Mouse (Mus musculus) midbrain, embryonic 11.5 days (tissue): ENCODE data around the gene Metap2. TPM values are rescaled to one million over a fixed set of nuclear protein-coding genes. Genes with fewer than 3 reads are reported as not detected.
"Not testable (repeated sequence)": the region's sequence is repeated elsewhere in the genome, so short reads cannot be mapped to it uniquely, and the experiment has no call there.

Experiments
- ATAC-seq: fragments of 200-750 bp; cut with Nextera tagmentation; 2 replicates; pipeline ENCODE4 v1.8.0; 2017; ENCODE audit warnings: moderate TSS enrichment, moderate library complexity; ENCODE audit not compliant: low FRiP score
- DNase-seq: peaks from one replicate; pipeline ENCODE4 v3.0.0; 2015; ENCODE audit warnings: low spot score; ENCODE audit errors: missing footprints
- H3K27ac ChIP-seq: fragments of 300-500 bp; sonication (generic); 2 replicates; pipeline ENCODE4 v1.5.1; 2014; ENCODE audit warnings: low read depth, low read length
- H3K27me3 ChIP-seq: fragments of 300-500 bp; sonication (generic); 2 replicates; pipeline ENCODE4 v1.6.1; 2014; ENCODE audit warnings: mild to moderate bottlenecking, low read length, moderate library complexity, mixed read lengths; ENCODE audit not compliant: control insufficient read depth, insufficient read depth
- H3K36me3 ChIP-seq: fragments of 300-500 bp; sonication (generic); 2 replicates; pipeline ENCODE4 v1.6.1; 2014; ENCODE audit warnings: mild to moderate bottlenecking, low read length, moderate library complexity, mixed read lengths; ENCODE audit not compliant: control insufficient read depth, insufficient read depth
- H3K4me1 ChIP-seq: fragments of 300-500 bp; sonication (generic); 2 replicates; pipeline ENCODE4 v1.6.1; 2014; ENCODE audit warnings: low read length; ENCODE audit not compliant: control insufficient read depth, insufficient read depth
- H3K4me2 ChIP-seq: fragments of 300-500 bp; sonication (generic); 2 replicates; pipeline ENCODE4 v1.6.1; 2014; ENCODE audit warnings: mild to moderate bottlenecking, moderate library complexity
- H3K4me3 ChIP-seq: fragments of 300-500 bp; sonication (generic); 2 replicates; pipeline ENCODE4 v1.5.1; 2014; ENCODE audit warnings: low read depth, low read length
- H3K9ac ChIP-seq: fragments of 300-500 bp; sonication (generic); 2 replicates; pipeline ENCODE4 v1.6.1; 2014; ENCODE audit warnings: low read length
- H3K9me3 ChIP-seq: fragments of 300-500 bp; sonication (generic); 2 replicates; pipeline ENCODE4 v1.6.1; 2016; ENCODE audit warnings: low read length; ENCODE audit not compliant: control insufficient read depth
- WGBS: fragments of 180-500 bp; shearing (Covaris S2); extraction: QIAGEN DNeasy Blood & Tissue Kit; methylation state at CpG from one replicate; pipeline ENCODE4 v1.1.7; 2014; 5-methylcytosine and 5-hydroxymethylcytosine counted together
- polyA plus RNA-seq: library from polyadenylated mRNA; unstranded; fragments of >200 nt; fragmentation: Nextera tagmentation; extraction: Ambion mirVana; gene quantifications from 2 replicates; pipeline ENCODE4 v1.2.1, GENCODE M21; 2014

Gene Metap2
- polyA plus RNA-seq, 1 experiment from 2014 or later = 243 TPM

DNA sequence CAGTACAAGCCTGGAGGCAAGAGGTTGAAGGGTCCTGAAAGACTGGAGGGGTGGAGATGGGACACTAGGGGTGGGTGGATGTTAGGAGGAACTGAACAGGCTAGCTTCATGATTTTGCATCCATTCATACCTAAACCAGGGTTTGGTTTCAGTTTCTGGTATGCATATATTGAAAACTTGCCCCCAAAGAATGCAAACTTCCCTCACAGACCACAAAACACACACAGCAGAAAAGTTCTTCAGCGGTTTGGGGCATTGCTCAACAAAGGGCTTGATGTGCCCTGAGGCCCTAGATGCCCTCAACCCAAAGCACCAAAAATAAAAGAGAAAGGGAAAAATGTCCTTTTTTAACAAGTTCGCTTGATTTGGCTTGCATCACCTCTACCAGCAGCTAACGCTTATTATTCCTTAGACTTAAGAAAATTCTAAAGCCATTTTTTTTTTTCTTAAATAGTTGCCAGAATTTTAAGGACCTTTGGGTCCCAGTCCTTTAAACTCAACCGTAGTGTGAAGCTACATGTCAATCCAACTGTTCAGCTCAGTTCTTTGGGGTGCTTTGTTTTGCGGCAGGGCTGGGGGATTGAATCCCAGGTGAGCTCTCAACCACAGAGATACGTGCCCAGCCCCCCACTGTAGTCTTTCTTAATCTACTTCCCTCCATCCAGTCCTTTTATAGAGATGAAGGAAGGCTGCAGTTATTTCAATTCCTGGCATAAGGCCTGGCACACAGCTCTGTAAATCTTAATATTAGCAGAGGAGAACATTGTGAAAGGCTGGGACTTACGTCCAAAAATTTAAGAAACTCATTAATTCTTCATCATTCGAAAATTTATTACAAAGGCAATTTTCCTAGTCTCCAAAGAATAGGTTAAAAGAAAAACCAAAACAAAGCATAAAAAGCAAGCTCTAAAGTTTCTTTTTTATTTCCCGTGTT lies 66.7 kb downstream of the Metap2 start:
- ATAC-seq = no peak
- no peak overlapping the region for H3K9ac ChIP-seq

GRCm38 (mm10) chr10:93818661-93819060 lies 78.2 kb downstream of the Metap2 start:
- WGBS = 44% methylated on average over 7 of the region's 7 CpGs
- ATAC-seq (no peak), DNase-seq (peak; percentile 97)
- H3K4me1 ChIP-seq = peaks cover 2% of the 10 kb centered on the region; the same call in 1 of the 2 replicates
- no peaks in the 10 kb centered on the region for H3K9me3 ChIP-seq
- H3K36me3 ChIP-seq = no peaks in the 10 kb centered on the region
- no peaks in the 10 kb centered on the region for H3K27me3 ChIP-seq
- no peak overlapping the region for H3K4me2 ChIP-seq
- no peak overlapping the region for H3K4me3 ChIP-seq
- H3K27ac ChIP-seq = no peak overlapping the region
- H3K9ac ChIP-seq = no peak overlapping the region

More for the DNA sequence above, 66.7 kb downstream of the Metap2 start:
- Histone ChIP-seq H3K27ac (no peak overlapping the region), H3K4me1 (peaks cover 12% of the 10 kb centered on the region), H3K27me3 (peaks cover 6% of the 10 kb centered on the region), H3K9me3 (no peaks in the 10 kb centered on the region), H3K36me3 (no peaks in the 10 kb centered on the region), H3K4me2 (no peak overlapping the region), H3K4me3 (no peak overlapping the region)
- DNase-seq = no peak
- WGBS = 34% methylated on average over 9 of the region's 9 CpGs

- DNase-seq (peak; percentile 90), ATAC-seq (no peak)
- H3K4me1 ChIP-seq = no peaks in the 10 kb centered on the region
- H3K36me3 ChIP-seq = no peaks in the 10 kb centered on the region
- no peaks in the 10 kb centered on the region for H3K9me3 ChIP-seq
- no peak overlapping the region for H3K9ac ChIP-seq
- H3K27me3 ChIP-seq = no peaks in the 10 kb centered on the region
- no peak overlapping the region for H3K27ac ChIP-seq
- 57% methylated on average over 10 of the region's 10 CpGs for WGBS
- no peak overlapping the region for H3K4me2 ChIP-seq
- H3K4me3 ChIP-seq = no peak overlapping the region
Observed at GRCm38 (mm10) chr10:93813755-93814154, 83.1 kb downstream of the Metap2 start.

- 27% methylated on average over 10 of the region's 10 CpGs for WGBS
- Histone ChIP-seq H3K4me3 (no peak overlapping the region), H3K27ac (no peak overlapping the region), H3K4me2 (no peak overlapping the region), H3K9ac (no peak overlapping the region), H3K27me3 (no peaks in the 10 kb centered on the region), H3K4me1 (no peaks in the 10 kb centered on the region), H3K36me3 (no peaks in the 10 kb centered on the region), H3K9me3 (no peaks in the 10 kb centered on the region)
- no peak for ATAC-seq
- DNase-seq = peak; percentile 97
Observed at GRCm38 (mm10) chr10:93812774-93813415, 84.0 kb downstream of the Metap2 start.

DNA sequence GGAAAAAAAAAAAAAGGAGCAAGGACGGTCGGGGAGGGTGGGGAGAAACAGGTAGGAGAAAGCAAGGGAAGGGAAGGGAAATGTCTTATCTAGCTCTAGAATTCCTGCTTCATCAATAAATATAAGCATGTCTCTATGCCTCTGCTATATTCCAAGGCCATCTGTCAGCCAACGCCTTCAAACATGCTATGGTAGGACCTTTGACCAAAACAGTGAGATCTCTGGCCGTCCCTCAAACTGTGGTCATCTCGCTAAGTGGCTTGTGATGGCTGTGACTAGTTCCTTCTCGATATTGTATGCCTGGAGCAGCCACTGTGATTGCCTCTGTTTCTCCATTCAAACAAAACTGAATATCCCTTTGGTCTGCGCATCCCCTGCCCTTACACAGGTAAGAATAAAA lies 84.8 kb downstream of the Metap2 start:
- H3K4me3 ChIP-seq = no peak overlapping the region
- no peak for ATAC-seq
- H3K4me1 ChIP-seq = no peaks in the 10 kb centered on the region
- H3K4me2 ChIP-seq = no peak overlapping the region
- H3K9ac ChIP-seq = no peak overlapping the region
- H3K36me3 ChIP-seq = no peaks in the 10 kb centered on the region
- H3K27me3 ChIP-seq = no peaks in the 10 kb centered on the region
- whole genome bisulfite sequencing = 89% methylated on average over 7 of the region's 7 CpGs
- no peak overlapping the region for H3K27ac ChIP-seq
- DNase-seq = no peak
- no peaks in the 10 kb centered on the region for H3K9me3 ChIP-seq

DNA sequence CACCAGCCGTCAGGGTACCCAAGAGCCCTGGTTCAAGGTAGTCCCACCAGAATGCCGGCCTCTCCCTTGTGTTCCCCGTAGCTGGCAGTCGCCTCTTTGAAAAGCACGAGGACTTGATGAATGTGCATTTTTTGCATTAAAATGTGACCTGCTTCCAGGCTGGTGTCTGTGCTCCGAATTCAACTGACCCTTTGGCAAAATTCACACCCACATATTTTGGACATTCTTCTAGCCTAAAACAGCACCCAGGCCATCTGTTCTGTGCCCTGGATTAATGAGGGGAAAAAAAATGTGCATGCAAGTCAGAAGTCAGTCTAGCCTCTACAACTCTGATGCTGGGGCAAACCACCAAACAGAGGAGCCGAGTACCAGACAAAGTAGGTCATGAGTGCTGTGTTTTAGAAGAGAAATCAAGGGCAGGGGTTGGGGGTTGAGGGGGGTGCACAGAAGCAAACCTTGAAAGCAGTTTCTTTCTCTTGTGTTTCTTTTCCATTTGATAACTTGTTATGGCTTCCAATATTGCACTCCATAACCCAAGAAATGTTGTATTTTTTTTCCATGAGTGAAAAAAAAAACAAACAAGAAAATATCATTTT lies 86.2 kb downstream of the Metap2 start:
- Histone ChIP-seq H3K9me3 (no peaks in the 10 kb centered on the region), H3K27me3 (no peaks in the 10 kb centered on the region), H3K36me3 (no peaks in the 10 kb centered on the region), H3K9ac (no peak overlapping the region), H3K27ac (no peak overlapping the region), H3K4me3 (no peak overlapping the region), H3K4me1 (no peaks in the 10 kb centered on the region), H3K4me2 (no peak overlapping the region)
- peak; percentile 73 for DNase-seq
- ATAC-seq = no peak
- 63% methylated on average over 7 of the region's 7 CpGs for WGBS

GRCm38 (mm10) chr10:93809438-93809837 lies 87.5 kb downstream of the Metap2 start:
- H3K27ac ChIP-seq, H3K4me3 ChIP-seq, H3K36me3 ChIP-seq, ATAC-seq, H3K27me3 ChIP-seq, H3K4me1 ChIP-seq, H3K4me2 ChIP-seq, H3K9ac ChIP-seq, H3K9me3 ChIP-seq: not testable (repeated sequence)
- DNase-seq = peak; percentile 65
- 96% methylated on average over 8 of the region's 8 CpGs for WGBS
